Mouse (Mus musculus) testis, adult 2 months (tissue): Measurements from ENCODE around the gene Lypd5. TPM values are rescaled to one million over a fixed set of nuclear protein-coding genes. Genes with fewer than 3 reads are reported as not detected.

Experiments
- H3K27ac ChIP-seq: fragments of 200-500 bp; 2 replicates; pipeline ENCODE4 v1.5.1; 2012; ENCODE audit warnings: low read depth, low read length; ENCODE audit not compliant: control insufficient read depth, insufficient read depth
- H3K27me3 ChIP-seq: fragments of 200-500 bp; 2 replicates; pipeline ENCODE4 v1.6.1; 2012; ENCODE audit warnings: mild to moderate bottlenecking, low read length, moderate library complexity; ENCODE audit not compliant: control insufficient read depth, insufficient read depth
- H3K36me3 ChIP-seq: fragments of 200-500 bp; 2 replicates; pipeline ENCODE4 v1.6.1; 2012; ENCODE audit warnings: mild to moderate bottlenecking, low read length; ENCODE audit not compliant: control insufficient read depth, insufficient read depth
- H3K4me1 ChIP-seq: fragments of 200-500 bp; 2 replicates; pipeline ENCODE4 v1.6.1; 2012; ENCODE audit warnings: low read length; ENCODE audit not compliant: control insufficient read depth, insufficient read depth
- H3K4me3 ChIP-seq: fragments of 200-500 bp; 2 replicates; pipeline ENCODE4 v1.5.1; 2012; ENCODE audit warnings: low read depth, mild to moderate bottlenecking, low read length, moderate library complexity, mixed read lengths; ENCODE audit not compliant: control insufficient read depth
- CTCF ChIP-seq: fragments of 200-500 bp; IDR thresholded peaks from 2 replicates; pipeline ENCODE4 v1.5.1; 2012; ENCODE audit warnings: low read depth, mild to moderate bottlenecking, inconsistent platforms, low read length, moderate library complexity; ENCODE audit not compliant: control insufficient read depth, insufficient read depth, insufficient replicate concordance
- POLR2A ChIP-seq: fragments of 200-500 bp; IDR thresholded peaks from 2 replicates; pipeline ENCODE4 v1.6.1; 2012; ENCODE audit warnings: low read depth, mild to moderate bottlenecking, inconsistent platforms, low read length, moderate library complexity; ENCODE audit not compliant: control insufficient read depth
- polyA plus RNA-seq: library from polyadenylated mRNA; depleted of rRNA; stranded (reverse); fragments of >200 nt; gene quantifications from 2 replicates; pipeline ENCODE4 v1.2.3, GENCODE M21; 2012

The Lypd5 gene
- polyA plus RNA-seq, 1 experiment, result 1.7 TPM

- no peak overlapping the region for H3K4me3 ChIP-seq
- TF ChIP-seq CTCF, result peak; percentile 93
- TF ChIP-seq POLR2A, result no peak
- no peaks in the 10 kb centered on the region for H3K27me3 ChIP-seq
- no peaks in the 10 kb centered on the region for H3K36me3 ChIP-seq
- no peak overlapping the region for H3K27ac ChIP-seq
- H3K4me1 ChIP-seq, result peaks cover 8% of the 10 kb centered on the region
These were observed 35.8 kb downstream of the Lypd5 start for GRCm38 (mm10) chr7:24384827-24385226.

- H3K4me1 ChIP-seq, result peaks cover 12% of the 10 kb centered on the region
- no peak overlapping the region for H3K4me3 ChIP-seq
- no peak for TF ChIP-seq POLR2A
- TF ChIP-seq CTCF, result no peak
- H3K27me3 ChIP-seq, result no peaks in the 10 kb centered on the region
- no peak overlapping the region for H3K27ac ChIP-seq
- H3K36me3 ChIP-seq, result no peaks in the 10 kb centered on the region
These were observed 38.1 kb downstream of the Lypd5 start for GRCm38 (mm10) chr7:24387059-24387556.

- Histone ChIP-seq H3K4me3 (no peak overlapping the region), H3K36me3 (no peaks in the 10 kb centered on the region), H3K27ac (no peak overlapping the region), H3K4me1 (peaks cover 9% of the 10 kb centered on the region), H3K27me3 (no peaks in the 10 kb centered on the region)
- no peak for TF ChIP-seq CTCF
- no peak for TF ChIP-seq POLR2A
These were observed 40.7 kb downstream of the Lypd5 start for GRCm38 (mm10) chr7:24389516-24390187.

- Histone ChIP-seq H3K4me3 (no peak overlapping the region), H3K4me1 (peaks cover 7% of the 10 kb centered on the region), H3K27me3 (no peaks in the 10 kb centered on the region), H3K36me3 (no peaks in the 10 kb centered on the region), H3K27ac (no peak overlapping the region)
- TF ChIP-seq CTCF (no peak), POLR2A (no peak)
These were observed 41.5 kb downstream of the Lypd5 start for GRCm38 (mm10) chr7:24390512-24390911.

- Histone ChIP-seq H3K27me3 (no peaks in the 10 kb centered on the region), H3K36me3 (no peaks in the 10 kb centered on the region), H3K4me3 (no peak overlapping the region), H3K27ac (no peak overlapping the region), H3K4me1 (peaks cover 7% of the 10 kb centered on the region)
- no peak for TF ChIP-seq POLR2A
- TF ChIP-seq CTCF, result no peak
These were observed 42.1 kb downstream of the Lypd5 start for GRCm38 (mm10) chr7:24391077-24391476.

GRCm38 (mm10) chr7:24391687-24392086, 42.7 kb downstream of the Lypd5 start:
- H3K4me3 ChIP-seq, result no peak overlapping the region
- H3K27me3 ChIP-seq, result no peaks in the 10 kb centered on the region
- no peaks in the 10 kb centered on the region for H3K36me3 ChIP-seq
- H3K27ac ChIP-seq, result no peak overlapping the region
- TF ChIP-seq POLR2A (no peak), CTCF (no peak)
- peaks cover 7% of the 10 kb centered on the region for H3K4me1 ChIP-seq

GRCm38 (mm10) chr7:24394054-24394453, 45.1 kb downstream of the Lypd5 start:
- H3K4me1 ChIP-seq, result peaks cover 8% of the 10 kb centered on the region
- H3K27me3 ChIP-seq, result no peaks in the 10 kb centered on the region
- H3K36me3 ChIP-seq, result no peaks in the 10 kb centered on the region
- H3K4me3 ChIP-seq, result no peak overlapping the region
- no peak overlapping the region for H3K27ac ChIP-seq
- no peak for TF ChIP-seq CTCF

- Histone ChIP-seq H3K27ac (no peak overlapping the region), H3K4me3 (no peak overlapping the region), H3K36me3 (no peaks in the 10 kb centered on the region), H3K4me1 (peaks cover 8% of the 10 kb centered on the region), H3K27me3 (no peaks in the 10 kb centered on the region)
- TF ChIP-seq POLR2A (no peak), CTCF (no peak)
These were observed 45.6 kb downstream of the Lypd5 start for GRCm38 (mm10) chr7:24394475-24395161.
